Mouse (Mus musculus) retina, postnatal 1 day (tissue): Measurements from ENCODE around the gene Gm8922.
"Not testable (repeated sequence)": the region's sequence is repeated elsewhere in the genome, so short reads cannot be mapped to it uniquely, and the experiment has no call there.

ENCODE experiments used
- DNase-seq: peaks from one replicate; pipeline ENCODE4 v3.0.0-alpha.2; 2012

Gene Gm8922

GRCm38 (mm10) chr5:11681659-11682058 is at the start of gene Gm8922:
Gene Gm8922, plus strand, starts transcription at chr5:11681959.
- not testable (repeated sequence) for DNase-seq
